Mouse (Mus musculus) forebrain, embryonic 15.5 days (tissue): Measurements from ENCODE around the gene 1700012P22Rik. TPM values are rescaled to one million over a fixed set of nuclear protein-coding genes. Genes with fewer than 3 reads are reported as not detected.

Experiments used
- ATAC-seq: fragments of 200-750 bp; cut with Nextera tagmentation; replicated peaks from 2 replicates; pipeline ENCODE4 v1.8.0; 2017; ENCODE audit warnings: mild to moderate bottlenecking, moderate TSS enrichment, moderate library complexity
- H3K27ac ChIP-seq: fragments of 300-500 bp; sonication (generic); replicated peaks from 2 replicates; pipeline ENCODE4 v1.5.1; 2015; ENCODE audit warnings: mild to moderate bottlenecking, inconsistent platforms
- H3K27me3 ChIP-seq: fragments of 300-500 bp; sonication (generic); 2 replicates; pipeline ENCODE4 v1.6.1; 2015; ENCODE audit warnings: inconsistent platforms
- H3K36me3 ChIP-seq: fragments of 300-500 bp; sonication (generic); 2 replicates; pipeline ENCODE4 v1.6.1; 2015; ENCODE audit warnings: mild to moderate bottlenecking, inconsistent platforms
- H3K4me1 ChIP-seq: fragments of 300-500 bp; sonication (generic); 2 replicates; pipeline ENCODE4 v1.6.1; 2015; ENCODE audit warnings: inconsistent platforms
- H3K4me2 ChIP-seq: fragments of 300-500 bp; sonication (generic); replicated peaks from 2 replicates; pipeline ENCODE4 v1.6.1; 2015; ENCODE audit warnings: mild to moderate bottlenecking, inconsistent platforms
- H3K4me3 ChIP-seq: fragments of 300-500 bp; sonication (generic); 2 replicates; pipeline ENCODE4 v1.5.1; 2015; ENCODE audit warnings: mild to moderate bottlenecking, inconsistent platforms
- H3K9ac ChIP-seq: fragments of 300-500 bp; sonication (generic); replicated peaks from 2 replicates; pipeline ENCODE4 v1.6.1; 2015; ENCODE audit warnings: mild to moderate bottlenecking, inconsistent platforms
- H3K9me3 ChIP-seq: fragments of 300-500 bp; sonication (generic); 2 replicates; pipeline ENCODE4 v1.6.1; 2016; ENCODE audit warnings: inconsistent platforms
- WGBS: fragments of 180-500 bp; shearing (Covaris S2); methylation state at CpG from one replicate; pipeline ENCODE4 v1.1.7; 2015; ENCODE audit warnings: mixed read lengths; 5-methylcytosine and 5-hydroxymethylcytosine counted together
- polyA plus RNA-seq: library from polyadenylated mRNA; unstranded; fragments of >200 nt; fragmentation: Nextera tagmentation; extraction: Ambion mirVana; gene quantifications from 2 replicates; pipeline ENCODE4 v1.2.1, GENCODE M21; 2015

The 1700012P22Rik gene
- polyA plus RNA-seq, 1 experiment from 2014 or later, result not detected

DNA sequence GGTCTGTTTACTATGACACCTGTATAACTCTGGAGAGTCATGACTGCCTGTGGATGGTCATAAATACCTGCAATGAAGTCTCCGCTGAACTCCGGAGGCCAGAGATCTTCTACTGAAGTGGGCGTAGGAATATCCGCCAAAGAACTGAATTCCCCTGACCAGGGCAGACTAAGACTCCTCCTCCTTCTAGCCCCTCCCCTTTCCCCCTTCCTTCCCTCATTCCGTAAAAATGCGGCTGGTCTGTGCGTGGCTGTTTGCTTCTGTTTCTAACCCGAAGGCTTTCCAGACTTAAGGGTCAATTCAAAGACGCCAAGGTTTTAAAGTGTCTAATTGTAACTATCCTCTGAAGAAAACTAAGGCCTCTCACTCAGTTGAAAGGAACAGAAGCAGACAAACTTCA, 30.3 kb downstream of the 1700012P22Rik start, which contains the start of gene Pramef12:
Gene Pramef12 (minus strand): TSS at position 175 of the 400 bp plus-strand sequence.
- Histone ChIP-seq H3K27ac (no peak within 1 kb of the TSS), H3K36me3 (no peaks in the 10 kb centered on the region), H3K4me1 (no peaks in the 10 kb centered on the region), H3K9me3 (peaks cover 26% of the 10 kb centered on the region), H3K4me2 (no peak within 1 kb of the TSS), H3K27me3 (no peaks in the 10 kb centered on the region), H3K9ac (no peak within 1 kb of the TSS), H3K4me3 (no peak within 1 kb of the TSS)
- WGBS, result 87% methylated on average over 9 of the region's 9 CpGs
- no peak for ATAC-seq

- ATAC-seq, result no peak
- no peak overlapping the region for H3K9ac ChIP-seq
- 60% methylated on average over 3 of the region's 3 CpGs for WGBS
- no peak overlapping the region for H3K4me3 ChIP-seq
- H3K27me3 ChIP-seq, result no peaks in the 10 kb centered on the region
- no peak overlapping the region for H3K4me2 ChIP-seq
- no peaks in the 10 kb centered on the region for H3K4me1 ChIP-seq
- H3K9me3 ChIP-seq, result peaks cover 20% of the 10 kb centered on the region
- H3K27ac ChIP-seq, result no peak overlapping the region
- no peaks in the 10 kb centered on the region for H3K36me3 ChIP-seq
Observed at GRCm38 (mm10) chr4:144406261-144406660, 32.3 kb downstream of the 1700012P22Rik start.

DNA sequence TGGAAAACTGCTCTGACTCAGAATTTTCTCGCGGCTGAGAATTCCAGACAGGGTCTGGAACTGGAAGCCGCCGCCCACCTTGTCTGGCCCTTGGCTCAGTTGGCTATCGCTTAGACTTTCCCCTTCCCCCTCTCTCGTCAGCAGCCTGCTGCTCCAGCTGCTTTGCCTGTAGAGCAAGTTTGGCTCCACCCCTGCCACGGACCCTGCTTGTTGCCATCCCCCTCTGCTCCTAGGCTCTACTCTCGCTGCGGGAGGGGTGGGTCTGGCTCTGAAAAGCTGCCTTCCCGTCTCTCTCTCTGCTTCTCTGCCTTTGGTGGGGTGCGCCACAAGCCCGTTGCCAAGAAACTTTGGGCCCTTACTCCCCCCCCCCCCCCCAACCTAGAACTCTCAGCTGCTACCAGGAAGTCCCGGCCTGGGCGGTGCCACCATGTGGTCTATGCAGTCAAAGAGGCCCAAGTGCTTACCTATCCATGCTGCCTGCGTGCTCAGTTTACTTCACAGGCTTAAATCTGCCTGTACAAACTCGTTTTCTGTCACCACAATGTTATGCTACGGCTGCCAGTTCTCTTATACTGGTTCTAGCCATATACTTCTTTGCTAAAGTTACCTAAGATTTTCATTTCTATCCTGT, 34.0 kb downstream of the 1700012P22Rik start:
- 11% methylated on average over 17 of the region's 17 CpGs for WGBS
- Histone ChIP-seq H3K9me3 (peaks cover 14% of the 10 kb centered on the region), H3K36me3 (no peaks in the 10 kb centered on the region), H3K4me3 (no peak overlapping the region), H3K27ac (no peak overlapping the region), H3K4me1 (no peaks in the 10 kb centered on the region), H3K9ac (no peak overlapping the region), H3K4me2 (no peak overlapping the region), H3K27me3 (no peaks in the 10 kb centered on the region)
- ATAC-seq, result no peak

- Histone ChIP-seq H3K9me3 (peaks cover 13% of the 10 kb centered on the region), H3K9ac (no peak overlapping the region), H3K4me2 (no peak overlapping the region), H3K27ac (no peak overlapping the region), H3K4me1 (no peaks in the 10 kb centered on the region), H3K27me3 (no peaks in the 10 kb centered on the region), H3K36me3 (no peaks in the 10 kb centered on the region), H3K4me3 (no peak overlapping the region)
- WGBS, result 90% methylated on average over 4 of the region's 4 CpGs
- no peak for ATAC-seq
Observed at GRCm38 (mm10) chr4:144402712-144403111, 35.9 kb downstream of the 1700012P22Rik start.

- Histone ChIP-seq H3K27ac (no peak overlapping the region), H3K9me3 (peaks cover 32% of the 10 kb centered on the region), H3K4me1 (no peaks in the 10 kb centered on the region), H3K36me3 (no peaks in the 10 kb centered on the region), H3K4me3 (no peak overlapping the region), H3K27me3 (no peaks in the 10 kb centered on the region), H3K9ac (no peak overlapping the region), H3K4me2 (no peak overlapping the region)
- 54% methylated on average over 3 of the region's 3 CpGs for WGBS
- ATAC-seq, result no peak
Observed at GRCm38 (mm10) chr4:144396316-144396715, 42.3 kb downstream of the 1700012P22Rik start.

GRCm38 (mm10) chr4:144377911-144378310, 60.7 kb downstream of the 1700012P22Rik start, which contains the start of gene Pramef20:
Gene Pramef20, minus strand, starts transcription at chr4:144377933.
- Histone ChIP-seq H3K27me3 (no peaks in the 10 kb centered on the region), H3K4me1 (no peaks in the 10 kb centered on the region), H3K4me3 (no peak within 1 kb of the TSS), H3K36me3 (no peaks in the 10 kb centered on the region), H3K9ac (no peak within 1 kb of the TSS), H3K27ac (no peak within 1 kb of the TSS), H3K4me2 (no peak within 1 kb of the TSS), H3K9me3 (peaks cover 35% of the 10 kb centered on the region)
- whole genome bisulfite sequencing, result 58% methylated on average over 2 of the region's 2 CpGs
- ATAC-seq, result no peak

Other genes starting within 250 kb of the 1700012P22Rik start
- not detected in 2 replicates for gene Oog2, start 248.1 kb downstream of the 1700012P22Rik start, polyA plus RNA-seq
- not detected in 2 replicates for gene C87977, start 225.5 kb downstream of the 1700012P22Rik start, polyA plus RNA-seq
- not detected in 2 replicates for gene Pramel5, start 158.3 kb downstream of the 1700012P22Rik start, polyA plus RNA-seq
- not detected in 2 replicates for gene Gm13128, start 108.5 kb downstream of the 1700012P22Rik start, polyA plus RNA-seq
- gene Gm13119, start 80.8 kb downstream of the 1700012P22Rik start, polyA plus RNA-seq, result not detected in 2 replicates
- not detected in 2 replicates for gene Pramef20, start 60.8 kb downstream of the 1700012P22Rik start, polyA plus RNA-seq
- gene Pramef12, start 30.3 kb downstream of the 1700012P22Rik start, polyA plus RNA-seq, result not detected in 2 replicates
- gene Gm9944, start 14.5 kb upstream of the 1700012P22Rik start, polyA plus RNA-seq, result not detected in 2 replicates
- gene Aadacl3, start 25.0 kb upstream of the 1700012P22Rik start, polyA plus RNA-seq, result not detected in 2 replicates
- gene 9430007A20Rik, start 81.0 kb upstream of the 1700012P22Rik start, polyA plus RNA-seq, result not detected in 2 replicates
- gene Gm13124, start 126.4 kb upstream of the 1700012P22Rik start, polyA plus RNA-seq, result not detected in 2 replicates
- gene Aadacl4, start 174.9 kb upstream of the 1700012P22Rik start, polyA plus RNA-seq, result not detected in 2 replicates
- gene Gm436, start 247.6 kb upstream of the 1700012P22Rik start, polyA plus RNA-seq, result not detected in 2 replicates